Mouse (Mus musculus): ENCODE results near the gene Asic1.

The Asic1 gene

DNA sequence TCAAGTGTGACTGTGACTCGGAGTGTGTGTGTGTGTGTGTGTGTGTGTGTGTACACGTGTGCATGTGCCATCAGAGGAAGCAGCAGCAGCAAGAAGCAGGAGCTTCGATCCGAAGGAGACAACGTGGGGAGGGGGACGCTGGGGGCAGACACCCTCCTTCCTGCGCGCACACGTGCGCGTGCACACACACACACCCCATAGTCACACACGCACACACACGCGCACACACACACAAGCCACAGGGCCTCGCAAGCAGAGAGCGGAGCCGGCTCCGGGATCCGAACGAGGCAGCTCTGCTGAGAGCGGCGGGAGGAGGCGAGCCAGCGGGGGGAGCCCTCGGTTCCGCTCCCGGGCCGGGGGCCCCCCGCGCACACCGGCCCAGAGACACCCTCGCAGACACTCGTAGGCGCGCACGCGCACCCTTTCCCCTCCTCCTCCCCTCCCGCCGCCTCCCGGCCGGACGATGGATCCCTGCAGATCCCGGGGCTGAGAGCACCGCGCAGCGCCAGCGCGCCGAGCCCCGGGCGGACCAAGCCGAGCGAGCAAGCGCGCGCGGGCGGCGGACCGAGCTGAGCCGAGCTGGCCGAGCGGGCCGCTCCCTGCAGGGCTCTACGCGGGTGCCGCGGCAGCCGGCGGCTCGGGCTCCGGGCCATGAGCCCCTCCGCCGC, at the start of gene Asic1:
Asic1 (plus strand) TSS at position 215 of the 668 bp plus-strand sequence.
- DNase-seq (ENCODE audit: low spot score): peak; percentile 86

DNA sequence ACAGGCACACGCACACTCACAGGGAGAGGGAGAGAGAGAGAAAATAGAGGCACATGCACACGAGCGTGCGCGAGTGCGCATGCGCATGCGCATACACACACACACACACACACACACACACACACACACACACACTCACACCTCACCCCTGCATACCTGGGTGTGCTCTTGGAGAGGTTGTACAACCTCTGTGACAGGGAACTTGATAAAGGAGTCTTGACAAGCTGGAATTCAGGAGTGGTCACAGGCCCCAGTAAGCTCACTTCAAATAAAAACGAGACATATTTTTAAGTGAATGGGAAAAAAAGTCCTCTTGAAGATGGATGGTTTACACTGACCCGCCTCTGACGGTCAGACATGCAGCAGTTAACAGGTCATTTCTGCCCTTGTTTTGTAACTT, 48.1 kb upstream of the Asic1 start:
- DNase-seq (ENCODE audit: low spot score): no peak

- peak; percentile 69 for DNase-seq (ENCODE audit: low spot score)
These were observed 38.5 kb upstream of the Asic1 start for GRCm38 (mm10) chr15:99631618-99632017.

DNA sequence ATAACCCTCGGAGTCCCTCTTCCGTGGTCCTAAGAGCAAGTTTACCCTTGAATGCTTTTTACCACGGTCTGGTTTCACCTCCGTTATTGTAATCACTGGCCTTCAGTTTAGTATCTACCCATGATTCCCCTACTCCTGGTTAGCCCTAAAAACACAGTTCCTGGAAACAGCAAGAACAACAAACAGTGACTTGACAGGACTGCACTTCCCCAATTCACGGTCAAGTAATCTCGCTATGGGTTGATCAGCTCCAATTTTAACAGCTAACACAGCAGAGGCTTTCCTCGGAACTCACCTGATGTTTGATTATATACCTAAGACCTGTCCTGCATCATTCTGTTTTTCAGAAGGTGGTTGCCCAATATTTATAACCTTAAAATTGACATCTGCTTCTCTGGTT, 35.5 kb upstream of the Asic1 start:
- no peak for DNase-seq (ENCODE audit: low spot score)

DNA sequence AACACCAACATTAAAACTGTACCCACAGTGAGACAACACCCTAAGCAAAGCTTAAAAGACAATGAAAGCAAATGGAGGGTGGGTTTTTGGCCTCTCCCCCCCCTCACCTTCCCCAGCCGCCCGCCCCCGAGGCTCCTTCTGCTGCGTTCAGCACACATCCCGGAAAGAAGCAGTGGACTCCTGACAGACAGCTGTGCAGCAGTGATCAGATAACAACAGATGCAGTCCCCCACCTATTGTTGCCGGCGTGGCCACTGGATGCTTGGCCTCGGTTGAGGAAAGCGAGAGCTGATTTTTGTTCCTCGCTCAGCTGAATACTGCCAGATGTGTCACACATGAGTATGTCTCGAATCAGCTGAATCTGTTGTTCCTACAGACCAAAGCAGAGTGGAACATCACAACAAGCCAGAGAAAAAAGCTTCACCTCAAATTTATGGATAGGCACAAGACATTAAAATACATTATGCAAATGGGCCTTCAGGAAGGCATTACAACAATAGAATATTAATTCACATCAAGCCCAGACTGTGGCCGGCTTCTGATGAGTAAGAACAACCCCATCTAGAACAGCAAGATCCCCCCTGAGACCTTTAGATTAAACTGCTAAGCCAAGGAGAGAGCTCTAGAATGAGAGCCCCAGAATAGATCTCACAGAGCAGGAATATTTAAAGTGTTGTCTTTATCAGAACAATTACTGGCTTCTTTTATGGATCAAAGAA, 32.6 kb upstream of the Asic1 start:
- no peak for DNase-seq (ENCODE audit: low spot score)

GRCm38 (mm10) chr15:99638124-99638485, 32.1 kb upstream of the Asic1 start:
- DNase-seq (ENCODE audit: low spot score): no peak

GRCm38 (mm10) chr15:99642622-99643021, 27.5 kb upstream of the Asic1 start:
- DNase-seq (ENCODE audit: low spot score): no peak

- DNase-seq (ENCODE audit: low spot score): no peak
These were observed 26.3 kb upstream of the Asic1 start for GRCm38 (mm10) chr15:99643832-99644231.

- DNase-seq (ENCODE audit: low spot score): peak; percentile 73
These were observed 25.4 kb upstream of the Asic1 start for GRCm38 (mm10) chr15:99644776-99645175.

- no peak for DNase-seq (ENCODE audit: low spot score)
These were observed 21.8 kb upstream of the Asic1 start for GRCm38 (mm10) chr15:99648326-99648725.

DNA sequence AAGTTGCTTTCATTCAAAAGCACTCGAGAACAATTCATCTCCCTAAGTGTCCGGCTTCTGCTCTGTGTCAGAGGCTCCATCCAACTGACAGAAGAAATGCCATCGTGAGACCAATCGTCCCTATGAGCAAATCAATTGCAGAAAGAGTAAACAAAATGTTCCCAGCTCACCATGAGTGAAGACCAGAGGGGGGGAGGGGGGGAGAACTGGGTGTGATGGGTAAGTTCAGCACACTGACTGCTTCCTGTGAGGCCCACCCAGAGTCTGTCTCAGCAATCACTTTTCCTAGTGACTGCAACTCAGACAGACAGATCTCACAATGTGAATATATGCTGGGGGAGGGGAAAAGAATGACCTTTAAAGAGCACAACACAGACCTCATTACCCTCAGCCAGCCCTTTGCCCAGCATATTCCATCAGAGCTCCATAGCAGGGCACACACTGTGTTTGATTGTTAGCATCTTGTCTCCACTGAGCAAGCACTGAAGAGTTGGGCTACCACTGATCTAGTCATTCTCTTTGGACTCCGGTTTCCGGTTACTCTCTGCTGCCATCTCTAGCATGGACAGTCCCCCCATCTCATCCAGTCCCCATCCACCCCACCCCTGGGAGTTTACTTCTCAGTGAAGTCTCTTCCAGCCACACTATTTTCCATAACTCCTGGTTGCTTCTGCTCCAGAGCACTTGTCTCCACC, 21.0 kb upstream of the Asic1 start:
- DNase-seq (ENCODE audit: low spot score): no peak

DNA sequence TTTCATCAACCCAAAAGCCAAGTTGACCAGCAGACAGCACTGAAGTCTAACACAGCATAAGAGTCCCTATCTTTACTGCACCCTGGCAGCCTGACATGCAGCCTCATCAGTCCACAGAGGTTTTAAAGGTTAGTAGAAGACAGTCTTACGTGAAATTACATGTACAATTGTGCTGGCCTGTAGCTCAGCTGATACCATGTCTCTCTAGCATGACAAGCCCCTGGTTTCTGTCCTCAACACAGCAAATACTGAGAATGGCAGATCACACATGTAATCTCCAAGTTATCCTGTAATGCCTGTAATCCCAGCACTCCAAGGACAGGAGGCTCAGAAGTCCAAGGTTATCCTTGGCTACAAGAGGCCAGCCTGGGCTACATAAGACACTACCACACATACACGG, 19.9 kb upstream of the Asic1 start:
- DNase-seq (ENCODE audit: low spot score): no peak

- peak; percentile 100 for DNase-seq (ENCODE audit: low spot score)
These were observed 18.9 kb upstream of the Asic1 start, which contains the start of gene Racgap1 for GRCm38 (mm10) chr15:99651163-99651872. Gene Racgap1 (minus strand): TSS chr15:99651656.

DNA sequence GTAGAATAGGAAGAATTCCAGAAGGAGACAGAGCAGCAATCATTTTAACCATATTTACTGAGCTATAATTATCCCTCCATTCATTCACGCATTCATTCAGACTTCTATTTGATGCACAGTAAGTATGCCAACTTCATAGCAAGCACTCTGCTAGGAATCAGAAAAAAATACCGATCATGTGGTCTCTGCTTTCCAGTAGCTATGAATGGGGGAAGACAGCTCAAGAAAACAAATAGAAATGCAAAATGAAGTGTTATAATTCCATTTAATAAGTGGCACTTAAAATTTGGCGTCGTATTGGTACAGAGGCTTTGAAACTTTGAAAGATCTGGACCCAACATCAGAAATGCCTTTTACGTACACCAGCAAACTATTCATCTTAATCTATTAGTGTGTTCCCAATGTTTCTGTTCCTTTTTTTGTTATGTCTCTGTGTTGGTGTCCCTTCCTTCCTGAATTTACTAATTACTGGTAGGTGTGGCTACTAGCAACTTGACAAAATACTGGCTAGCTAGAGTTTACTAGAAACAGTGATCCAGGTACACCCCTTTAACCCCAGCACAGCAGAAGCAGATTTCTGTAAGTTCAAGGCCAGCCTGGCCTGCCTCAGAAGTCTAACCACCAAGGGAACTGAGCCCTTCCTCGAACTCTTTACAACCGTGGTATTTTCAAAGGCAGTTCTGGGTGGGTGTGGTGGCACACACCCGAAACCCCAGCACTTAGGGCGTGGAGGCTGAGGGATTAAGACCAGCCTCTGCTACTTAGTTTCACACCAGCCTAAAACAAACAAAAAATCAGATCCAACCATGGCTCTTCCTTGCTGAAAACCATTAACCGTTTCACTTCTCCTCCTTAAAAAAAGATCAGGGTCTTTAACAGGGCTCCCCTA, 17.9 kb upstream of the Asic1 start:
- DNase-seq (ENCODE audit: low spot score): no peak

DNA sequence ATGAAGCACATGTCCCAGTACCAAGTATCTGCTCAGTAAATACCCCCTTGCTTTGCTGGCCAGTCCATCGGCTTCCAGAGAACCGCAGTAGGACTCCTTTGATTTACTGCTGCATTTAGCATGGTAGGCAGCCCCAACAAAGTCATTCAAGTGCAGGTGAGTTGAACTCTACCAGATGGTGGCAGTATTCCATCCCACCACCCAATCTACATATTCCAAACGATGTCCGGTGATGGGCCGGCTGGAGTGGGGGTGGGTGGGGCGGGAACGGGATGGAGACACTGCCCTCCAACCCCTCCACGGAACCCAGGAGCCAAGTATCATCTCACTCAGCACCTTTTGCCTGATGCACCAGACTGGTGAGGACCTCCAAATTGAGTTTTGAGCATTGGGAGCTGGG, 16.9 kb upstream of the Asic1 start:
- DNase-seq (ENCODE audit: low spot score): peak; percentile 87

DNA sequence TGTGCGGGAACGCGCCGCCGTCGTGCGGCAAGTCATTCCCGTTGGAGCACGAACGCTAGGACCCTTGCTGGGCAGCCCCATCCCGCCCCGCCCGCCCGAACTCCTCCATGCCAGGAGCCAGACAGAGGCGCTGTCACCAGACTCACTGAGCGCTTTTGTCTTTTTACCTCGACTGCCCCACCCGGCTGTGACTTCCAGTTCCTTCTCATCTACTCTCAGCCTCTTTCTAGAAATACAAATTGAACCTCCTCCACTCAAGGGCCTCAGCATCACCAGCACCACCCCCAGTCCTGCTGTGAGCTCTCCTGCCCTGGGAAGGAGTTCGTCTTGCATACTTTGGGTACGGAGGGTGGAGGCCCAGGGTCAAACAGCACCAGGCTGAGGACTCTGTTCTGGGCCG, 16.3 kb upstream of the Asic1 start:
- DNase-seq (ENCODE audit: low spot score): no peak

GRCm38 (mm10) chr15:99655956-99656355, 14.2 kb upstream of the Asic1 start:
- DNase-seq (ENCODE audit: low spot score): no peak

DNA sequence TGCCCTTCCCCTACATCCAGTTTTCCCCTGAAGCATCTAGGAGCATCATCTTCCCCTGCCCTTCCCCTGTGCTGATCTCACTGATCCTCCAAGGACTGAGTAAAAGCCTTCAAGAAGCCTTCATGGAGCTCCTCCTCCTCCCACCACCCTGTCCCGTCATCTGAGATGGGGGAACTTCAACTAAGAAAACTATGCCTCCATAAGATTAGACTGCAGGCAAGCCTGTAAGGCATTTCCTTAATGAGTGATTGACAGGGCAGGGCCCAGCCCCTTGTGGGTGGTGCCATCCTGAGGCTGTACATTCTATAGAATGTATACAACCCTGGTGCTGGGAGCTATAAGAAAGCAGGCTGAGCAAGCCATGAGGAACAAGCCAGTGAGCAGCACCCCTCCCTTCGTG, 11.7 kb upstream of the Asic1 start:
- no peak for DNase-seq (ENCODE audit: low spot score)

GRCm38 (mm10) chr15:99661121-99661830, 8.9 kb upstream of the Asic1 start:
- DNase-seq (ENCODE audit: low spot score): no peak

DNA sequence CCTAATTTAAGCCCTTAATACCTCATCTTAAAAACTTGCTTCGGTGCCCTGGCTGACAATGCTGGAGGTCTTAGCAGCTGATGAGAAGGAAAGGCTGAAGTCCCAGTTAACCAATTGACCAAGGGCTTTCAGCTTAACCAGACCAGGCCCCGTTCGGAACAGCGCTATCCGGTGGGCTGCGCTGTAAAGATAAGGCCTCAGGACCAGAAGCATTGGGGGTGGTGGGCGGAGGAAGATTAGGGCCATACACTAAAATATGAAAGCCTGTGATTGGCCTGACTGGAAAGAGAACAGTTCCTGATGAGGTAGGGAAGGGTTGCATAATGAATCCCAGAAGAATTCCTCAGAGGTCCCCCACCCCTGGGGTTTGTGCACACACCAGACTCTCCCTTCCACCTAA, 7.8 kb upstream of the Asic1 start:
- no peak for DNase-seq (ENCODE audit: low spot score)

All from MN1 (cell line).